Mouse (Mus musculus) lung, embryonic 14.5 days (tissue): ENCODE results near the gene Sh2b1. TPM values are rescaled to one million over a fixed set of nuclear protein-coding genes. Genes with fewer than 3 reads are reported as not detected.

Source experiments
- ATAC-seq: fragments of 200-750 bp; cut with Nextera tagmentation; 2 replicates; pipeline ENCODE4 v1.8.0; 2017; ENCODE audit warnings: mild to moderate bottlenecking, moderate TSS enrichment, moderate library complexity; ENCODE audit not compliant: insufficient read depth
- DNase-seq: peaks from one replicate; pipeline ENCODE4 v3.0.0-alpha.2; 2015
- H3K27ac ChIP-seq: fragments of 300-500 bp; sonication (generic); 2 replicates; pipeline ENCODE4 v1.5.1; 2014; ENCODE audit warnings: low read depth, mild to moderate bottlenecking, moderate library complexity
- H3K27me3 ChIP-seq: fragments of 300-500 bp; sonication (generic); 2 replicates; pipeline ENCODE4 v1.6.1; 2014; ENCODE audit warnings: low read length, control low read depth; ENCODE audit not compliant: insufficient read depth
- H3K36me3 ChIP-seq: fragments of 300-500 bp; sonication (generic); 2 replicates; pipeline ENCODE4 v1.6.1; 2014; ENCODE audit warnings: control low read depth; ENCODE audit not compliant: insufficient read depth
- H3K4me1 ChIP-seq: fragments of 300-500 bp; sonication (generic); 2 replicates; pipeline ENCODE4 v1.6.1; 2014; ENCODE audit warnings: antibody characterized with exemption, control low read depth; ENCODE audit not compliant: insufficient read depth
- H3K4me2 ChIP-seq: fragments of 300-500 bp; sonication (generic); 2 replicates; pipeline ENCODE4 v1.6.1; 2014; ENCODE audit warnings: mild to moderate bottlenecking
- H3K4me3 ChIP-seq: fragments of 300-500 bp; sonication (generic); 2 replicates; pipeline ENCODE4 v1.5.1; 2014; ENCODE audit warnings: low read depth, low read length
- H3K9ac ChIP-seq: fragments of 300-500 bp; sonication (generic); 2 replicates; pipeline ENCODE4 v1.6.1; 2014
- H3K9me3 ChIP-seq: fragments of 300-500 bp; sonication (generic); 2 replicates; pipeline ENCODE4 v1.6.1; 2016; ENCODE audit warnings: low read depth, low read length, control low read depth
- CTCF ChIP-seq: IDR thresholded peaks from 2 replicates; pipeline ENCODE4 v1.5.1; 2016; ENCODE audit warnings: antibody characterized with exemption, low read depth
- WGBS: fragments of 180-500 bp; shearing (Covaris S2); extraction: QIAGEN DNeasy Blood & Tissue Kit; methylation state at CpG from one replicate; pipeline ENCODE4 v1.1.7; 2014; 5-methylcytosine and 5-hydroxymethylcytosine counted together
- polyA plus RNA-seq: library from polyadenylated mRNA; unstranded; fragments of >200 nt; fragmentation: Nextera tagmentation; extraction: Ambion mirVana; gene quantifications from 2 replicates; pipeline ENCODE4 v1.2.1, GENCODE M21; 2014

Sh2b1 gene
- polyA plus RNA-seq, 1 experiment from 2014 or later = 46.5 TPM

GRCm38 (mm10) chr7:126456382-126457266 is 18.6 kb downstream of the Sh2b1 start:
- Histone ChIP-seq H3K9me3 (no peaks in the 10 kb centered on the region), H3K27ac (no peak overlapping the region), H3K4me3 (no peak overlapping the region), H3K36me3 (no peaks in the 10 kb centered on the region), H3K9ac (no peak overlapping the region), H3K4me2 (no peak overlapping the region), H3K4me1 (no peaks in the 10 kb centered on the region), H3K27me3 (no peaks in the 10 kb centered on the region)
- TF ChIP-seq CTCF = no peak
- 84% methylated on average over 17 of the region's 17 CpGs for WGBS
- no peak for ATAC-seq
- no peak for DNase-seq

DNA sequence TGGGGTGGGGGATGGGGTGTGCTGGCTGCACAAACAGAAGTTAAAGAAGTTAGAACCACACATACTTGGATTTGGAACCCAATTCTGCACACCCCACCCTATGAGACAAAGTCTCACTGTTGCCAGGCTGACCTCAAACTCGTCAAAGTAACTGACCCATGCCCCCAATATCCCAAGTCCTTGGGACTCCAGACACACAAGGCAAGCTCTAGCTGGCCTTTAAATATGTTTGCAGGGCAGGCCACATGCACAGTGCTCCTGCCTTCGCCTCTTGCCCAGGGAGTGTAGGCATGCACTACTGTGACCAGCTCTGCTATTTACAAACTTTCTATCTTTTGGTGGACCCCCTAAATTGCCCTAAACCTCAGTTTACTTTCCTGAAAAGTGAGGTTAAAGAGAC is 20.0 kb downstream of the Sh2b1 start:
- H3K4me3 ChIP-seq = no peak overlapping the region
- no peak overlapping the region for H3K27ac ChIP-seq
- ATAC-seq = no peak
- TF ChIP-seq CTCF = no peak
- H3K36me3 ChIP-seq = no peaks in the 10 kb centered on the region
- no peaks in the 10 kb centered on the region for H3K27me3 ChIP-seq
- H3K9me3 ChIP-seq = no peaks in the 10 kb centered on the region
- no peak overlapping the region for H3K4me2 ChIP-seq
- WGBS = 71% methylated on average over 2 of the region's 2 CpGs
- H3K4me1 ChIP-seq = no peaks in the 10 kb centered on the region
- no peak overlapping the region for H3K9ac ChIP-seq
- DNase-seq = no peak

DNA sequence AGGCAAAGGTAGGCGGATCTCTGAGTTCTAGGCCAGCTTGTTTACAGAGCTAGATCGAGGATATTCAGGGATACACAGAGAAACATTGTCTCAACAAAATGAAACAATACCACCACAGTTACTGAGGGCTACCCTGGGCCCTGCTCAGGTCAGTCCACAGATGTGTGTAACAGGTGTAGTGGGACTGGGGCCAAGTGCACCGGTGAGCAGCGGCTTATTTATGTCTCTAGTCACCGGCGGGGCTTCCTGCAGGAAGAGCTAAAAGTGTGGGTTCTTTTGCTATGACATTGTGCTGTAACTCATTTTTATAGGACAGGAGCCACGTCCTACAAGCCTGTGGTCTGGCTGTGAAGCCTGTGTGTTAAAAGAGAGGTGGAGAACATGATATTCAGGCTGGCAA is 21.4 kb downstream of the Sh2b1 start:
- 51% methylated on average over 7 of the region's 7 CpGs for WGBS
- H3K36me3 ChIP-seq = no peaks in the 10 kb centered on the region
- no peaks in the 10 kb centered on the region for H3K4me1 ChIP-seq
- TF ChIP-seq CTCF = no peak
- H3K9ac ChIP-seq = no peak overlapping the region
- no peak for ATAC-seq
- H3K4me3 ChIP-seq = no peak overlapping the region
- no peak for DNase-seq
- no peak overlapping the region for H3K4me2 ChIP-seq
- no peaks in the 10 kb centered on the region for H3K27me3 ChIP-seq
- no peak overlapping the region for H3K27ac ChIP-seq
- H3K9me3 ChIP-seq = no peaks in the 10 kb centered on the region

- TF ChIP-seq CTCF = no peak
- Histone ChIP-seq H3K9ac (no peak overlapping the region), H3K9me3 (no peaks in the 10 kb centered on the region), H3K4me1 (no peaks in the 10 kb centered on the region), H3K4me3 (no peak overlapping the region), H3K4me2 (no peak overlapping the region), H3K27ac (no peak overlapping the region), H3K36me3 (peaks cover 13% of the 10 kb centered on the region; the same call in 1 of the 2 replicates), H3K27me3 (no peaks in the 10 kb centered on the region)
- no peak for DNase-seq
- WGBS = 82% methylated on average over 3 of the region's 3 CpGs
- no peak for ATAC-seq
Observed at GRCm38 (mm10) chr7:126452244-126452643, 23.0 kb downstream of the Sh2b1 start.

DNA sequence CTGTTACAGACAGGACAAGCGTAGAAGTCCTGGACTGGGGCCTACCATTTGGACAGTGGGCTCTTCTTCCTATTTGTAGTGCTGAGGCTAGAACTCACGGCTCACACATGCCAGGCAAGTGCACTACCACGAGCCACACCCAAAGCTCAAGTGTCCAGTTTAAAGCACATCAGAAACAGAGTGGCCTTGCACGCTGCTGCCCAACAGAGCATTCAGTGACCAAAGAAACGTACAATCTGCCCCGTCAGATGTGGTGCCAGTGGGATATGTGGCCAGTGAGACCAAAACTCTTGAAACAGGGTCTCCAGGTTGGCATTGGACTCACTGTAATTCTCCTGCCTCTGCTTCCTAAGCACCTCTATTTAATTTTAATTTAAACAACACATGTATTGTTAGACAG is 24.6 kb downstream of the Sh2b1 start:
- H3K9me3 ChIP-seq = no peaks in the 10 kb centered on the region
- H3K4me3 ChIP-seq = no peak overlapping the region
- no peak overlapping the region for H3K9ac ChIP-seq
- no peak for ATAC-seq
- no peak for DNase-seq
- H3K4me1 ChIP-seq = no peaks in the 10 kb centered on the region
- peaks cover 25% of the 10 kb centered on the region; the same call in 1 of the 2 replicates for H3K36me3 ChIP-seq
- H3K27ac ChIP-seq = no peak overlapping the region
- no peak for TF ChIP-seq CTCF
- 89% methylated on average over 6 of the region's 6 CpGs for WGBS
- no peak overlapping the region for H3K4me2 ChIP-seq
- H3K27me3 ChIP-seq = no peaks in the 10 kb centered on the region

DNA sequence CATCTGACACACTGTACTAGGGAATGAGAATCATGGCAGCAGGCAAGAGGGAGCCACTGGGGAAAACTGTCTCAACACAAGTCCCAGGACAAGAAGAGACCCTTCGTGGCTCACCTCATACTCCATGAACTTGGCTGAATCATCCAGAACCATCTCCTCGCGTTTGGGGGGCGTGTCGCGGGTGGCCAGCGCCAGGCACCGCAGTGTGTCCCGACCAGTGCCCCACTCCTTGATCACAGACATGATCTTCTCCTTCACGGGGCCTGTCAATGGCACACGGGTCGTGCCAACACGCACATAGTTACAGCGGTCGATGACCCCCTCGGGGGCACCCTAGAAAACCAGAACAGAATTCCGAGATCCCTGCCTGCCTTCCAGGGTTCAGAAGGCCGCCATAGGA is 25.2 kb downstream of the Sh2b1 start:
- 85% methylated on average over 18 of the region's 18 CpGs for WGBS
- H3K9ac ChIP-seq = no peak overlapping the region

GRCm38 (mm10) chr7:126448481-126448880 is 26.7 kb downstream of the Sh2b1 start:
- no peak overlapping the region for H3K4me2 ChIP-seq
- no peaks in the 10 kb centered on the region for H3K9me3 ChIP-seq
- ATAC-seq = no peak
- H3K4me1 ChIP-seq = no peaks in the 10 kb centered on the region
- no peaks in the 10 kb centered on the region for H3K27me3 ChIP-seq
- H3K36me3 ChIP-seq = peaks cover 43% of the 10 kb centered on the region
- no peak overlapping the region for H3K4me3 ChIP-seq
- WGBS = 87% methylated on average over 19 of the region's 19 CpGs
- no peak overlapping the region for H3K9ac ChIP-seq
- no peak for TF ChIP-seq CTCF
- DNase-seq = no peak
- H3K27ac ChIP-seq = no peak overlapping the region

More for the DNA sequence above, 25.2 kb downstream of the Sh2b1 start:
- TF ChIP-seq CTCF = no peak
- H3K27me3 ChIP-seq = no peaks in the 10 kb centered on the region
- H3K4me2 ChIP-seq = no peak overlapping the region
- ATAC-seq = no peak
- no peaks in the 10 kb centered on the region for H3K4me1 ChIP-seq
- H3K4me3 ChIP-seq = no peak overlapping the region
- H3K9me3 ChIP-seq = no peaks in the 10 kb centered on the region
- no peak overlapping the region for H3K27ac ChIP-seq
- no peak for DNase-seq
- peaks cover 32% of the 10 kb centered on the region for H3K36me3 ChIP-seq
